Mouse (Mus musculus) brain, embryonic 18.5 days (tissue): ENCODE measurements at regions not wholly inside any gene's neighbourhood (a gene's known extent, or its start where the extent isn't known, plus 50 kb on each side); places are given as distances from the start of the nearest gene placed in this dataset.
A peak's percentile ranks its signal among the peaks of the same experiment; 100 is the strongest.

Experiments used
- DNase-seq: peaks from one replicate; pipeline ENCODE4 v3.0.0-alpha.2; 2012; ENCODE audit warnings: low read depth, low spot score

GRCm38 (mm10) chr1:77754326-77754725 is 239.4 kb upstream of the Epha4 start:
- no peak for DNase-seq

GRCm38 (mm10) chr1:77748483-77749465 is 233.9 kb upstream of the Epha4 start:
- DNase-seq: no peak

GRCm38 (mm10) chr1:77732099-77732498 is 217.2 kb upstream of the Epha4 start:
- DNase-seq: no peak

- DNase-seq: no peak
Measured at GRCm38 (mm10) chr1:77727561-77727960, 212.7 kb upstream of the Epha4 start.

- DNase-seq: no peak
Measured at GRCm38 (mm10) chr1:77723246-77723645, 208.4 kb upstream of the Epha4 start.

- no peak for DNase-seq
Measured at GRCm38 (mm10) chr1:77720859-77721258, 206.0 kb upstream of the Epha4 start.

- no peak for DNase-seq
Measured at GRCm38 (mm10) chr1:77713001-77713400, 198.1 kb upstream of the Epha4 start.

- DNase-seq: no peak
Measured at GRCm38 (mm10) chr1:77708202-77709020, 193.5 kb upstream of the Epha4 start.

GRCm38 (mm10) chr1:77695228-77696018 is 180.5 kb upstream of the Epha4 start:
- DNase-seq: no peak

- DNase-seq: no peak
Measured at GRCm38 (mm10) chr1:77663345-77663744, 148.5 kb upstream of the Epha4 start.

- DNase-seq: no peak
Measured at GRCm38 (mm10) chr1:77660436-77660835, 145.5 kb upstream of the Epha4 start.

- no peak for DNase-seq
Measured at GRCm38 (mm10) chr1:77637025-77637424, 122.1 kb upstream of the Epha4 start.

- DNase-seq: no peak
Measured at GRCm38 (mm10) chr1:77629496-77630281, 114.8 kb upstream of the Epha4 start.

GRCm38 (mm10) chr1:77628861-77629260 is 114.0 kb upstream of the Epha4 start:
- DNase-seq: no peak

GRCm38 (mm10) chr1:77617490-77617889 is 102.6 kb upstream of the Epha4 start:
- DNase-seq: no peak

- DNase-seq: no peak
Measured at GRCm38 (mm10) chr1:77600509-77600908, 85.6 kb upstream of the Epha4 start.

- no peak for DNase-seq
Measured at GRCm38 (mm10) chr1:77592649-77593048, 77.8 kb upstream of the Epha4 start.

GRCm38 (mm10) chr1:77592248-77592647 is 77.4 kb upstream of the Epha4 start:
- DNase-seq: no peak

- no peak for DNase-seq
Measured at GRCm38 (mm10) chr1:77589423-77589822, 74.5 kb upstream of the Epha4 start.

- no peak for DNase-seq
Measured at GRCm38 (mm10) chr1:77585520-77585919, 70.6 kb upstream of the Epha4 start.

- peak; percentile 47 for DNase-seq
Measured at GRCm38 (mm10) chr1:77568081-77568480, 53.2 kb upstream of the Epha4 start.
